Mouse (Mus musculus) forebrain, postnatal 0 days (tissue): ENCODE results near the gene Ift122. TPM values are rescaled to one million over a fixed set of nuclear protein-coding genes. Genes with fewer than 3 reads are reported as not detected.
"Not testable (repeated sequence)": the region's sequence is repeated elsewhere in the genome, so short reads cannot be mapped to it uniquely, and the experiment has no call there.

Source experiments
- ATAC-seq: fragments of 200-750 bp; cut with Nextera tagmentation; 2 replicates; pipeline ENCODE4 v1.8.0; 2017; ENCODE audit warnings: mild to moderate bottlenecking, moderate library complexity
- DNase-seq: peaks from one replicate; pipeline ENCODE4 v3.0.0-alpha.2; 2015
- H3K27ac ChIP-seq: fragments of 300-500 bp; sonication (generic); 2 replicates; pipeline ENCODE4 v1.5.1; 2014; ENCODE audit warnings: low read depth, mild to moderate bottlenecking, antibody characterized with exemption, low read length, moderate library complexity, mixed read lengths
- H3K27me3 ChIP-seq: fragments of 300-500 bp; sonication (generic); 2 replicates; pipeline ENCODE4 v1.6.1; 2014; ENCODE audit warnings: mild to moderate bottlenecking, low read length, mixed read lengths; ENCODE audit not compliant: insufficient read depth
- H3K36me3 ChIP-seq: fragments of 300-500 bp; sonication (generic); 2 replicates; pipeline ENCODE4 v1.6.1; 2014; ENCODE audit warnings: mild to moderate bottlenecking, moderate library complexity; ENCODE audit not compliant: insufficient read depth
- H3K4me1 ChIP-seq: fragments of 300-500 bp; sonication (generic); 2 replicates; pipeline ENCODE4 v1.6.1; 2014; ENCODE audit warnings: antibody characterized with exemption; ENCODE audit not compliant: insufficient read depth
- H3K4me2 ChIP-seq: fragments of 300-500 bp; sonication (generic); 2 replicates; pipeline ENCODE4 v1.6.1; 2014; ENCODE audit warnings: low read depth, mild to moderate bottlenecking, moderate library complexity
- H3K4me3 ChIP-seq: fragments of 300-500 bp; sonication (generic); 2 replicates; pipeline ENCODE4 v1.5.1; 2014; ENCODE audit warnings: low read depth, low read length, mixed read lengths
- H3K9ac ChIP-seq: fragments of 300-500 bp; sonication (generic); 2 replicates; pipeline ENCODE4 v1.6.1; 2014; ENCODE audit warnings: mild to moderate bottlenecking
- H3K9me3 ChIP-seq: fragments of 300-500 bp; sonication (generic); 2 replicates; pipeline ENCODE4 v1.6.1; 2016; ENCODE audit warnings: low read length
- CTCF ChIP-seq: sonication (generic); IDR thresholded peaks from 2 replicates; pipeline ENCODE4 v1.5.1; 2016; ENCODE audit warnings: antibody characterized with exemption, control low read depth, low read depth
- WGBS: fragments of 180-500 bp; shearing (Covaris S2); extraction: QIAGEN DNeasy Blood & Tissue Kit; methylation state at CpG from one replicate; pipeline ENCODE4 v1.1.7; 2014; 5-methylcytosine and 5-hydroxymethylcytosine counted together
- polyA plus RNA-seq: library from polyadenylated mRNA; unstranded; fragments of >200 nt; fragmentation: Nextera tagmentation; extraction: Ambion mirVana; gene quantifications from 2 replicates; pipeline ENCODE4 v1.2.1, GENCODE M21; 2015
- total RNA-seq: library from RNA; depleted of rRNA; stranded (reverse); fragments of >200 nt; gene quantifications from 2 replicates; pipeline ENCODE4 v1.2.3, GENCODE M21; 2014

Ift122 gene
- total and polyA plus RNA-seq, 2 experiments from 2014 or later: 25.6 to 32.6 TPM

- 72% methylated on average over 4 of the region's 4 CpGs for WGBS
- Histone ChIP-seq H3K9ac (no peak overlapping the region), H3K36me3 (no peaks in the 10 kb centered on the region), H3K27ac (no peak overlapping the region), H3K4me1 (peaks cover 10% of the 10 kb centered on the region; the same call in 1 of the 2 replicates), H3K4me2 (no peak overlapping the region), H3K27me3 (no peaks in the 10 kb centered on the region), H3K4me3 (no peak overlapping the region), H3K9me3 (no peaks in the 10 kb centered on the region)
- no peak for TF ChIP-seq CTCF
- ATAC-seq (no peak), DNase-seq (no peak)
These were observed 3.1 kb downstream of the Ift122 start for GRCm38 (mm10) chr6:115856361-115856745.

- H3K4me1 ChIP-seq: no peaks in the 10 kb centered on the region
- no peak for ATAC-seq
- H3K9me3 ChIP-seq: no peaks in the 10 kb centered on the region
- H3K9ac ChIP-seq: no peak overlapping the region
- H3K4me3 ChIP-seq: no peak overlapping the region
- H3K27ac ChIP-seq: no peak overlapping the region
- 47% methylated on average over 4 of the region's 4 CpGs for WGBS
- DNase-seq: no peak
- H3K27me3 ChIP-seq: no peaks in the 10 kb centered on the region
- H3K4me2 ChIP-seq: no peak overlapping the region
- H3K36me3 ChIP-seq: peaks cover 11% of the 10 kb centered on the region; the same call in 1 of the 2 replicates
- no peak for TF ChIP-seq CTCF
These were observed 6.0 kb downstream of the Ift122 start for GRCm38 (mm10) chr6:115859258-115859657.

GRCm38 (mm10) chr6:115860027-115860556, 6.8 kb downstream of the Ift122 start:
- no peak overlapping the region for H3K4me2 ChIP-seq
- no peaks in the 10 kb centered on the region for H3K9me3 ChIP-seq
- no peaks in the 10 kb centered on the region for H3K27me3 ChIP-seq
- DNase-seq: no peak
- no peaks in the 10 kb centered on the region for H3K4me1 ChIP-seq
- TF ChIP-seq CTCF: no peak
- H3K9ac ChIP-seq: no peak overlapping the region
- peaks cover 17% of the 10 kb centered on the region; the same call in 1 of the 2 replicates for H3K36me3 ChIP-seq
- no peak for ATAC-seq
- H3K27ac ChIP-seq: no peak overlapping the region
- WGBS: 71% methylated on average over 7 of the region's 7 CpGs
- no peak overlapping the region for H3K4me3 ChIP-seq

GRCm38 (mm10) chr6:115863340-115863841, 10.1 kb downstream of the Ift122 start:
- Histone ChIP-seq H3K4me3 (no peak overlapping the region), H3K27me3 (no peaks in the 10 kb centered on the region), H3K4me1 (no peaks in the 10 kb centered on the region), H3K9me3 (no peaks in the 10 kb centered on the region), H3K4me2 (no peak overlapping the region), H3K27ac (no peak overlapping the region), H3K36me3 (peaks cover 17% of the 10 kb centered on the region; the same call in 1 of the 2 replicates), H3K9ac (no peak overlapping the region)
- DNase-seq (no peak), ATAC-seq (no peak)
- no peak for TF ChIP-seq CTCF
- 76% methylated on average over 7 of the region's 7 CpGs for WGBS

- no peak for TF ChIP-seq CTCF
- Histone ChIP-seq H3K27ac (no peak overlapping the region), H3K36me3 (peaks cover 17% of the 10 kb centered on the region; the same call in 1 of the 2 replicates), H3K9ac (no peak overlapping the region), H3K9me3 (no peaks in the 10 kb centered on the region), H3K4me1 (no peaks in the 10 kb centered on the region), H3K4me2 (no peak overlapping the region), H3K4me3 (no peak overlapping the region), H3K27me3 (no peaks in the 10 kb centered on the region)
- ATAC-seq (no peak), DNase-seq (no peak)
- 98% methylated on average over 4 of the region's 4 CpGs for WGBS
These were observed 12.0 kb downstream of the Ift122 start for GRCm38 (mm10) chr6:115865246-115865645.

- H3K4me2 ChIP-seq, DNase-seq, H3K4me1 ChIP-seq, H3K27me3 ChIP-seq, H3K9me3 ChIP-seq, H3K27ac ChIP-seq, ATAC-seq, H3K9ac ChIP-seq, H3K4me3 ChIP-seq: not testable (repeated sequence)
- no CpG with 5 or more reads among the region's 3 CpGs for WGBS
- H3K36me3 ChIP-seq: peaks cover 17% of the 10 kb centered on the region; the same call in 1 of the 2 replicates
These were observed 13.9 kb downstream of the Ift122 start for GRCm38 (mm10) chr6:115867157-115867556.

GRCm38 (mm10) chr6:115871318-115871717, 18.0 kb downstream of the Ift122 start:
- not testable (repeated sequence) for ATAC-seq, H3K4me3 ChIP-seq, H3K9ac ChIP-seq, H3K27me3 ChIP-seq, H3K4me1 ChIP-seq, H3K27ac ChIP-seq, DNase-seq, H3K4me2 ChIP-seq, H3K9me3 ChIP-seq
- peaks cover 11% of the 10 kb centered on the region; the same call in 1 of the 2 replicates for H3K36me3 ChIP-seq
- WGBS: no CpG with 5 or more reads among the region's 3 CpGs
